Mouse (Mus musculus): Measurements from ENCODE around the gene Foxd2. TPM values are rescaled to one million over a fixed set of nuclear protein-coding genes. Genes with fewer than 3 reads are reported as not detected.

Foxd2 gene
- polyA plus RNA-seq (2017; shearing (Covaris generic)), result 0.10 TPM

DNA sequence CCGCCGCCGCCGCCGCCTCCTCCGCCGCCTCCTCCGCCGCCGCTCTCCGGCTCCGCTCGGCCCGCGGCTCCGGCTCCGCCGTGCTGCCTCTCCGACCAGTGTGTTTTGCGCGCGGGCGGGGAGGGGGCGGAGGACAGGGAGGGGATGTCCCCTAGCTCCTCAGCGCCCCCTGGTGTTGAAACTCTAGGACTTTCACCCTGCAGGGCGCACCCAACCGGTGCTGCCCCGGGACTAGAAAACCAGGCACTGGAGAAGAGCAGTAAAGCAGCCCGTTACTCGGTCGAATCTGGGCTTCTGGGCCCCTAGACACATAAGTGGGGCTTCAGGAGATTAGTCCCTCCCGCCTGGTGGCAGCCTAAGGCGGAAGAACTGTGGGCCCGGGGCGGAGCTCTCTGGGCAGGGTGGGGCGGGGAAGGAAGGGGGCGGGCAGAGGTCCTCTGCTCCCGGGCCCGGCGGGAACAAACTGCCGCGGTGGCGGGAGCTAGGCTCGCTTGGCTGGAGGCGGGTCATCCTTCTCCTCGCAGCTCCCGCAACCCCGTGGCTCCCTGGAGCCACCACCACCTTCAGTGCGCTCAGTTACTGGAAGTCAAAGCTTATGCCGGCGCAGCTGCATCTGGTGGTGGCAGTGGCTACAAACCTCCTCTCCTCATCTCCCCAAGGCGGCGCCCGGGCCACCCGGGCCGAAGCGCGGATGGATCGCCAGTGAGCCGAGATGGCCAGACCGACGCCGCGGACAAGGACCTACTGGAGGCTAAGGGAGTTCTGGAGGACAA lies at the start of gene Foxd2:
Gene Foxd2, minus strand, starts transcription at position 45 of the 773 bp plus-strand sequence.

DNA sequence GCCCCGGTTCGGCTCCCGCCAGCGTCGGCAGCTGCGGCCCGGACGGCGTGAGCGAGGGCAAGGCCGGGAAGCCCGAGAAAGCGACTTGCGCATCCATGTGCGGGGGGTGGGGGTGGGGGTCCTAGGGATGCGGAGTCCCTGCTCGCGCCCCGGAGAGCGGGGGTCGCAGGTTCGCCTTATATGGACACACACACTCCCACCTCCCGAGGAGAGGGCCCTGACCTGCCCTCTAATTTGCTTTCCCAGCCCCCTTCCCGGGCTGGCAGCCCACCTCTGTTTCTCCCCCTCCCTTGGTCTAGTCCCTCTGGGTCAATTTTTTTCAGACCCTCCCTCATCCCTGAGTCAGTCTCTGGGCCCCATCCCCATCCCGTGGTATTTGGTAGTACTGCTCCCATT lies 17.2 kb upstream of the Foxd2 start, which contains the start of gene Foxe3:
Gene Foxe3, minus strand, starts transcription at position 97 of the 396 bp plus-strand sequence.

Other genes with a start within 250 kb of the Foxd2 start
- not detected for gene Gm12830, start 87.2 kb downstream of the Foxd2 start, polyA plus RNA-seq (2017; shearing (Covaris generic))
- not detected for gene Foxe3, start 17.1 kb upstream of the Foxd2 start, polyA plus RNA-seq (2017; shearing (Covaris generic))
- 43.8 TPM for gene Cmpk1, start 78.4 kb upstream of the Foxd2 start, polyA plus RNA-seq (2017; shearing (Covaris generic))
- gene Stil, start 91.3 kb upstream of the Foxd2 start, polyA plus RNA-seq (2017; shearing (Covaris generic)), result 1.3 TPM
- gene Tal1, start 147.6 kb upstream of the Foxd2 start, polyA plus RNA-seq (2017; shearing (Covaris generic)), result not detected
- gene Pdzk1ip1, start 179.8 kb upstream of the Foxd2 start, polyA plus RNA-seq (2017; shearing (Covaris generic)), result 28.7 TPM
- not detected for gene Cyp4x1, start 225.4 kb upstream of the Foxd2 start, polyA plus RNA-seq (2017; shearing (Covaris generic))

Data from CD4-positive, CD25-positive, alpha-beta regulatory T cell, adult 9 weeks (primary cell).